Mouse (Mus musculus) neutrophil, adult 59 days (primary cell): ENCODE data around the gene Tceanc2. TPM values are rescaled to one million over a fixed set of nuclear protein-coding genes. Genes with fewer than 3 reads are reported as not detected.

Experiments
- total RNA-seq, 2 experiments: library from RNA; stranded (reverse); gene quantifications; 1 replicate in 1 of 2; 2 replicates in 1 of 2; pipeline ENCODE4 v1.2.4; 2023

Tceanc2 gene
- 10 to 100 TPM; 30.6 to 36.7 TPM for total RNA-seq

GRCm38 (mm10) chr4:107178830-107179490 lies at the start of gene Tceanc2:
TSS of gene Tceanc2 (minus strand) at chr4:107179116.

GRCm38 (mm10) chr4:107208880-107209279 lies 30.0 kb upstream of the Tceanc2 start, which contains the start of gene Ldlrad1:
TSS of gene Ldlrad1 (plus strand) at chr4:107209180.

GRCm38 (mm10) chr4:107178182-107178829 lies 610 bp downstream of the Tceanc2 start, which contains the start of gene Tmem59:
TSS of gene Tmem59 (plus strand) at chr4:107178399.

GRCm38 (mm10) chr4:107096841-107097373 lies 82.0 kb downstream of the Tceanc2 start, which contains the start of gene Cdcp2:
TSS of gene Cdcp2 (plus strand) at chr4:107096891.

Other genes with a start within 250 kb of the Tceanc2 start
- 10 to 100 TPM; 21.2 to 32.0 TPM for gene Mrpl37, start 112.2 kb downstream of the Tceanc2 start, total RNA-seq
- gene Cyb5rl, start 112.1 kb downstream of the Tceanc2 start, total RNA-seq, result 1 to 10 TPM; 5.3 to 5.9 TPM
- gene Cdcp2, start 82.2 kb downstream of the Tceanc2 start, total RNA-seq, result not detected
- 100 to 1,000 TPM; 145 to 153 TPM for gene Tmem59, start 717 bp downstream of the Tceanc2 start, total RNA-seq
- gene Ldlrad1, start 30.1 kb upstream of the Tceanc2 start, total RNA-seq, result not detected
- gene Lrrc42, start 74.4 kb upstream of the Tceanc2 start, total RNA-seq, result 10 to 100 TPM; 12.0 to 13.4 TPM
- 1 to 10 TPM; 7.6 to 8.5 TPM for gene Hspb11, start 74.5 kb upstream of the Tceanc2 start, total RNA-seq
- gene Dio1, start 128.1 kb upstream of the Tceanc2 start, total RNA-seq, result not detected
- 10 to 100 TPM; 46.1 to 52.8 TPM for gene Yipf1, start 135.2 kb upstream of the Tceanc2 start, total RNA-seq
- gene Ndc1, start 188.7 kb upstream of the Tceanc2 start, total RNA-seq, result 10 to 100 TPM; 16.4 to 16.5 TPM